Mouse (Mus musculus) limb, embryonic 10.5 days (tissue): Measurements from ENCODE around the gene Cnot8. TPM values are rescaled to one million over a fixed set of nuclear protein-coding genes. Genes with fewer than 3 reads are reported as not detected.
A peak's percentile ranks its signal among the peaks of the same experiment; 100 is the strongest.
"Not testable (repeated sequence)": the region's sequence is repeated elsewhere in the genome, so short reads cannot be mapped to it uniquely, and the experiment has no call there.

Experiments
- DNase-seq: peaks from one replicate; pipeline ENCODE4 v3.0.0-alpha.2; 2017; ENCODE audit warnings: low spot score
- H3K27ac ChIP-seq: fragments of 300-500 bp; sonication (generic); 2 replicates; pipeline ENCODE4 v1.5.1; 2016; ENCODE audit warnings: mild to moderate bottlenecking
- H3K27me3 ChIP-seq: fragments of 300-500 bp; sonication (generic); 2 replicates; pipeline ENCODE4 v1.6.1; 2016; ENCODE audit warnings: low read depth, mild to moderate bottlenecking; ENCODE audit not compliant: poor library complexity, severe bottlenecking
- H3K36me3 ChIP-seq: fragments of 300-500 bp; sonication (generic); 2 replicates; pipeline ENCODE4 v1.6.1; 2016; ENCODE audit warnings: mild to moderate bottlenecking, moderate library complexity
- H3K4me1 ChIP-seq: fragments of 300-500 bp; sonication (generic); 2 replicates; pipeline ENCODE4 v1.6.1; 2016
- H3K4me3 ChIP-seq: fragments of 300-500 bp; sonication (generic); 2 replicates; pipeline ENCODE4 v1.5.1; 2016; ENCODE audit warnings: mild to moderate bottlenecking, moderate library complexity
- H3K9me3 ChIP-seq: fragments of 300-500 bp; sonication (generic); replicated peaks from 2 replicates; pipeline ENCODE4 v1.6.1; 2016; ENCODE audit warnings: mild to moderate bottlenecking
- WGBS: fragments of 180-500 bp; shearing (Covaris S2); methylation state at CpG from one replicate; pipeline ENCODE4 v1.1.7; 2016; 5-methylcytosine and 5-hydroxymethylcytosine counted together
- polyA plus RNA-seq: library from polyadenylated mRNA; unstranded; fragments of >200 nt; fragmentation: Nextera tagmentation; extraction: Ambion mirVana; gene quantifications from 2 replicates; pipeline ENCODE4 v1.2.1, GENCODE M21; 2016

The Cnot8 gene
- polyA plus RNA-seq = 107 and 113 TPM in 2 replicates

DNA sequence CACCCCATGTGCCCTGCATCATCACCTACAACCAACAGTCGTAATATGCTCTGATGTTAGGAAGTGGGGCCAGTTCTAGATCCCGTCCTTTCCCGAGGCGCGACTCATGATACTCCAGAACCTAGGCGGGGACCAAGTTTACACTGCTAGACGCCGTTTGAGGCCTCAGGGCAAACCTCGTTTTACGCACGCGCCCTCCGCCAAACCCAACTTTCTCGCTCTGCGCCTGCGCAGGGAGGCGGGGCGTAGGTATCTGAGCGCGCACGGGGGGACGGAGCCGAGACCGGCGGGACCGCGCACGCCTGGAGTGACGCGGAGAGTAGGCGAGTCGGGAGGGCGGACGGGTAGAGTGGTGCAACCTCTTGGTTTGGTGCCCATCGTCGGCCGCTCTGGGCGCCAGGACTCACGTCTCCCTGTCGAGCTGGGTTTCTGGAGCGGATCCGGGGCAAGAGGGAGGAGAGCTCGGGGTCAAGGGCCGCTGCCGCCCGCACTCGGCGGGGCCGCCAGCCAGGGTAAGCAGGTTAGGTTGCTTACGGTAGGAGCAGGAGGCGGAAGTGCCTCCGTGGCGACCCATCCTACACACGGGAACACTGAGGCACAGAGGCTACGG is at the start of gene Cnot8:
Gene Cnot8 (plus strand): TSS at position 457 of the 610 bp plus-strand sequence.
- Histone ChIP-seq H3K4me1 (peaks cover 19% of the 10 kb centered on the region), H3K27ac (peak within 1 kb of the TSS; percentile 96), H3K4me3 (peak within 1 kb of the TSS; percentile 97), H3K36me3 (peaks cover 9% of the 10 kb centered on the region), H3K27me3 (peaks cover 6% of the 10 kb centered on the region), H3K9me3 (no peaks in the 10 kb centered on the region)
- peak; percentile 99 for DNase-seq
- under 1% methylated on average over 55 of the region's 55 CpGs for WGBS

DNA sequence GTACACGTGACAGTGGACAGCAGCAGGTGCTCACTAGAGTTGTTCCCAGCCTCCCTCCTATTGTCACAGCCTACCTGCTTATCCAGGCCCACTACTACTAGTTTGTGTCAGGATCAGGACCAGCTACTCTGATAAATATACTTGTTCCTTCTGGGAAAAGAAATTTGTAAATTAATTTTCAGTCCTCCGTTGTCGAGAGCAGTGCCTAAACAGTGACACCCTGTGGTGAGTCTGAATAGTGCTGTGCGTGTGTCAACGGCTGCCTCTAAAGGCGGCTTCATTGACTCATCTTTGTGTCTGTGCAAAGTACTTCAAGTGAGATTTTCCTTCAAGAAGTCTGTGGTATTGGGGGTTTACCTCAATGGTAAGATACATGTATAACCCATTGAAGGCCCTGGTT is 46.5 kb upstream of the Cnot8 start:
- peak; percentile 37 for DNase-seq
- peaks cover 91% of the 10 kb centered on the region for H3K36me3 ChIP-seq
- H3K4me3 ChIP-seq = no peak overlapping the region
- H3K27ac ChIP-seq = no peak overlapping the region
- WGBS = 83% methylated on average over 6 of the region's 6 CpGs
- H3K4me1 ChIP-seq = no peaks in the 10 kb centered on the region
- no peaks in the 10 kb centered on the region for H3K9me3 ChIP-seq
- no peaks in the 10 kb centered on the region for H3K27me3 ChIP-seq

DNA sequence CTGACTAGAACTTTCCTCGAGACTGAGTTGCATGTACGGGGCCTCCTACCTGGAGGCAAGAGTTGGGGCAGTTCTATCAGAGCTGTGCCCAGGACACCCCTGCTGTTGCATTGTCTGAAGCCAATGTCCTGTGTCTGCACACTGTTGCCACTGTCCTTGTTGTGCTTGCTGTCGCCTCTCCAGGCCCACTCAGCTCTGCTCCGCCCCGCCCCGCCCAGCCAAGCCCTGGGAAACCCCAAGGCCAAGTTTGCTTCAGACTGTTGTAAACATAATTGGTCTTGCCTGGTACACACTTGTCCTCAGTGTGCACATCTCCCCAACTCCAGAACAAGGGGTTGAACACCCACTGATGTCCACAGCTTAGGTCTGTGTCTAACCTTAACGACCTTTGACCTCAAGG is 44.2 kb upstream of the Cnot8 start:
- DNase-seq = not testable (repeated sequence)
- WGBS = 95% methylated on average over 7 of the region's 7 CpGs
- H3K36me3 ChIP-seq = peaks cover 72% of the 10 kb centered on the region

DNA sequence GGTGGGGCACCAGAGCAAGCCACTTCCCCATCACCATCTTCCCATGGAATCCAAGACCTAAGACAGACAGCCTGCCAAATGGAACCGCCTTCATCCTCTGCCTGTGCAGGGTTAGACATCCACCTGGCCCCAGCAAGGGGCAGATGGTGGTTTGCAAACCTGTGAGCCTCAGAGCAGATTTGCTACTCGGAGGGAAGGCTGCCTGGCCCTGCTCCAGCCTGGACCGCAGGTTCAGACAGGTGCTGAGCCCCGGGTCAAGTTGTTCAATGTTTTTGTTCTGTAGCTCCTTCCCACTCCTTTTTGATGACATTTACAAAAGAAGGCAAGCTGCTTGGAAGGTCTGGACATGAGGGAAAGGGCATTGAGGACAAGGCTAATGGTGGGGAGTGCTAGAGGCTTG is 42.7 kb upstream of the Cnot8 start:
- not testable (repeated sequence) for H3K27me3 ChIP-seq, H3K4me1 ChIP-seq, H3K4me3 ChIP-seq, DNase-seq, H3K27ac ChIP-seq, H3K9me3 ChIP-seq
- WGBS = 95% methylated on average over 4 of the region's 4 CpGs
- H3K36me3 ChIP-seq = peaks cover 58% of the 10 kb centered on the region

More for the DNA sequence above, 44.2 kb upstream of the Cnot8 start:
- H3K4me3 ChIP-seq, H3K27ac ChIP-seq, H3K4me1 ChIP-seq, H3K27me3 ChIP-seq, H3K9me3 ChIP-seq: not testable (repeated sequence)

DNA sequence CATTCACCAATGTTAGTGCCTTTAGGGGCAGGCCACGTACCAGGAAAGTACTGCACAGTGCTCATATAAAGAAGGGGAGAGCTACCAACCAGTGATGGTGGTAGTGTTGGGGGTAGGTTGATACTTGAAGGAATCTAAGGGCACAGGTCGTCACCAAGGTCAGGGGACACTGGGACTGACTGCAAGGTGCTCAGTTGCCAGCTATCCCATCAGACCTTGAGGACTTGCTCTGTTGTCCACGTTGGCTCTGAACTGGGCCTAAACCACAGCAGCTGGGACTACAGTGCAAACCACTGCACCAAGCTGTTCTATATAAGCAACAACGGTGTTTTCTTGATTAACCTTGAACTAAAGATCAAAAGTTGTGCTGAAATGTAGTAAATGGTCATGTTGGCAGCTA is 41.4 kb upstream of the Cnot8 start:
- H3K9me3 ChIP-seq = no peaks in the 10 kb centered on the region
- 0 out of 2 replicates have a peak, but pooled peaks cover 3% of the 10 kb centered on the region for H3K4me1 ChIP-seq
- H3K36me3 ChIP-seq = peaks cover 45% of the 10 kb centered on the region
- WGBS = 88% methylated on average over 4 of the region's 4 CpGs
- H3K4me3 ChIP-seq = no peak overlapping the region
- no peak overlapping the region for H3K27ac ChIP-seq
- no peak for DNase-seq
- H3K27me3 ChIP-seq = no peaks in the 10 kb centered on the region

DNA sequence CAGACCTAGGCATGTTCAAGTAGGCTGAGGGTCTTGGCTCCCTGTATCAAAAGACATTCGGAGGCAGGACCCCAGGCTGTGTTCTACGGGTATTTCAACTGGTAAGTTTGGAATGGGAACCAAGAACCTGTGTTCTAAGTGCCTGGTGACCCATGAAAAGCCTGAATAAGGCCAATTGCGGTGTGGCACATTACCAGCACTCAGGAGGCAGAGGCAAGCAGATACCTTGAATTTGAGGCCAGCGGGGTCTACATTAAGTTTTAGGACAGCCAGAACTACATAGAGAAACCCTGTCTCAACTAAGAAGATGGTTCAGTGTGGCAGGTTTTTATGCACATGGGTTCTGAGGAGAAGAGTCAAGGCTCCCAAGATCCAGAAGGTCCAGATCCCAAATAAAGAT is 38.9 kb upstream of the Cnot8 start:
- no peak for DNase-seq

DNA sequence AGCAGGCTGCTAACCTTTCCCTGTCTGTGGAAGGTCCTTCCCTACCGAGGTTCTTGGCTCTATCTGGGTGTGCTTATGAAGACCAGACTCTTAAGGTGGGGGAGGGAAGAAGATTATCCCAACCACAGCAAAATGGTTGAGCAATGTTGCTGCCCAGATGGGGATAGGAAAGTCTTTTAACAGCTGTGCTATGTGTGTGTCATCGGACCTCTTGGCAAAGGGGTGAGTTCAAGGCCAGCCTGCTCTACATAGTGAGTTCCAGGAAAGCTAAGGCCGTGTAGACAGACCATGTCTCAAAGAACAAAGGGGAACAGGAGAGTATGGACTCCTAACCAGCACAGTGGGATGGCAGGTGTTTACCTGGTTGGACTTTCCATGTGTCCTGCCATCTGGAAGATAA is 31.0 kb upstream of the Cnot8 start:
- no peak overlapping the region for H3K4me3 ChIP-seq
- WGBS = 81% methylated on average over 3 of the region's 3 CpGs
- DNase-seq = no peak
- H3K36me3 ChIP-seq = no peaks in the 10 kb centered on the region
- no peak overlapping the region for H3K27ac ChIP-seq
- H3K27me3 ChIP-seq = no peaks in the 10 kb centered on the region
- H3K9me3 ChIP-seq = no peaks in the 10 kb centered on the region
- H3K4me1 ChIP-seq = no peaks in the 10 kb centered on the region

More for the DNA sequence above, 38.9 kb upstream of the Cnot8 start:
- H3K4me1 ChIP-seq = 0 out of 2 replicates have a peak, but pooled peaks cover 3% of the 10 kb centered on the region
- no peak overlapping the region for H3K27ac ChIP-seq
- WGBS = 89% methylated on average over 4 of the region's 4 CpGs
- H3K36me3 ChIP-seq = peaks cover 24% of the 10 kb centered on the region
- H3K9me3 ChIP-seq = no peaks in the 10 kb centered on the region
- H3K4me3 ChIP-seq = no peak overlapping the region
- H3K27me3 ChIP-seq = no peaks in the 10 kb centered on the region

DNA sequence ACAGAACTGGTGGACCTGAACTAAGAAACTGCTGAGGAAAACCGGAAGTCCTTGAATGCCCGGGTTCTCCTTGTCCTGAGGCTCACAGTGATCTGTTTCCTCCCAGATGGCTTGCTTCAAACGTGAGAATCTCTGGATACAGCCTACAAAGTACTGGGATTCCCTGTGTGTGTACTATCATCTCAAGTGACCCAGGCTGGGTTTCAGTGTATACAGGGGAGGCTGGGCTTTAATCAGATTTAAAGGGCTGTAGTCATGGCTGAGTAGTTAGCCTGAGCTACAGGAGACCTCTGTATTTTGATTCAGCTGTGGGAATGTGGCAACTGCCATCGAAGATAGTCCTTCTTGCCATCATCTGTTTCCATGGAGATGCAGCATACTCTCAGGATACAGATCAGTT is 26.7 kb upstream of the Cnot8 start:
- Histone ChIP-seq H3K36me3 (no peaks in the 10 kb centered on the region), H3K9me3 (no peaks in the 10 kb centered on the region), H3K4me3 (no peak overlapping the region), H3K4me1 (no peaks in the 10 kb centered on the region), H3K27ac (no peak overlapping the region), H3K27me3 (no peaks in the 10 kb centered on the region)
- 80% methylated on average over 4 of the region's 4 CpGs for WGBS
- no peak for DNase-seq

DNA sequence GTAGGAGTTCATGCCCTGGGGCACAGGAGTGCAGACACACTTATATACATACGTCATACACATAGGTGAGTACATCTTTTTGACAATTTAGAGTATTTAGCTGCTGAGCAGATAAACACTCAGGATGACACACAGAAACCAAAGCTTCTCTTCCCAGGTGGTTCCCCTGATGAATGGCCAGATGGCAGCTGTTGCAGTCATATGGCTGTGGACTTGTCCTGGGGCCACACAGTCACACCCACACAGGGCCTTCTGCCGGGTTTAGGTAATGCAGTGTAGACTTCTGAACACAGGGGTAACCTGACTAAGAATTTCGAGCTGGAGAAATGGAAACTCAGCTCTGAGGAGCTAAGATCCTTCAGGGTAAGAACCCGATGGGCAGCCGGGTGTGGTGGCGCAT is 22.2 kb upstream of the Cnot8 start:
- no peaks in the 10 kb centered on the region for H3K9me3 ChIP-seq
- DNase-seq = no peak

DNA sequence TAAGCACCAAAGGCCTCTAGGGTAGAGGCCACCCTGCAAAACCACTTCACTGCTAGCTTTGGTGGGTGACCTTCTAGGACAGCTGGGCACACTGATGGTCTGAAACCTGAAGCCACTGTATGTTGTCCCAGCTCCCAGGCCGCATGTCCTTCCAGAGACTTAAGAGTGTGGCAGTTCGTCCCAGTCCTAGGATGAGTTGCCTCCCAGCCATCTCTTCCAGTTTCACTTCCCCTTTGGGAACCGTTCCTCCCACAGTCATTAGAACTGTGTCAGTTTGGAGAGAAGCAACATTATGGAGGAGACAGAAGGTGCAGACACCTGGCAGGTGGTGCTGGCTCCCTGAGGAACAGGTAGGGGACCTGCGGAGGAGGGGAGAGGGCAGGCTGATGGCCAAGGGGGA is 11.4 kb upstream of the Cnot8 start:
- H3K27ac ChIP-seq = peak overlapping the region; percentile 42
- DNase-seq = no peak
- H3K36me3 ChIP-seq = no peaks in the 10 kb centered on the region
- H3K4me1 ChIP-seq = peaks cover 16% of the 10 kb centered on the region
- H3K4me3 ChIP-seq = 0 out of 2 replicates have a peak overlapping the region, but pooled peaks have one; percentile 19
- H3K27me3 ChIP-seq = peaks cover 29% of the 10 kb centered on the region
- WGBS = 55% methylated on average over 4 of the region's 4 CpGs
- no peaks in the 10 kb centered on the region for H3K9me3 ChIP-seq

More for the DNA sequence above, 22.2 kb upstream of the Cnot8 start:
- WGBS = 91% methylated on average over 6 of the region's 6 CpGs
- no peaks in the 10 kb centered on the region for H3K4me1 ChIP-seq
- no peak overlapping the region for H3K4me3 ChIP-seq
- H3K36me3 ChIP-seq = no peaks in the 10 kb centered on the region
- H3K27me3 ChIP-seq = no peaks in the 10 kb centered on the region
- no peak overlapping the region for H3K27ac ChIP-seq

DNA sequence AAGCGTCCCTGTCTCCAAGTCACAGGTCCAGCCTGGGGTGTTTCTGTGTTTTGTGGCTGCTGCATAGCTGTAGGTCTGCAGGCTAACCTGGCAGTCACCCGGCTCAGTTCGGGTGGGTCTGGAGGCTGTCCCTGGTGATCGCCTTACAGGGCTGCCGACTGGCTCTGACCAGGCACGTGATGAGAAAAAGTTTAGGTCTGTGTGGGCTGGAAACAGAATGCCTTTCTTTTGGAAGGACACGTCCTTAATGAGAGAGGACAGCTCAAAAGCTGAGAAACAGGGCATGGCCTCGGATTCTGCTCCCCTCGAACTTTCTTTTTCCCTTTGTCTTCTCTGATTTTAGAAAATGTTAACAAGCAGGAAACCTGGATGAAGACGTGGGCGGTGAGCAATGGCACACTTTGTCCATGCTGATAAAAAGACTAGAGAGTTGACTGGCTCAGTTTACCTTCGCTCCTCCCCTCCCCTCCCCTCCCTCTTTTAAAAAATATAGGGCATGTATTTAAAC is 10.9 kb upstream of the Cnot8 start, which contains the start of gene Gm12248:
Gene Gm12248 (minus strand): TSS at position 114 of the 508 bp plus-strand sequence.
- peak within 1 kb of the TSS; percentile 42 for H3K27ac ChIP-seq
- peaks cover 34% of the 10 kb centered on the region for H3K27me3 ChIP-seq
- peak; percentile 51 for DNase-seq
- H3K4me1 ChIP-seq = peaks cover 20% of the 10 kb centered on the region
- WGBS = 22% methylated on average over 12 of the region's 12 CpGs
- H3K9me3 ChIP-seq = no peaks in the 10 kb centered on the region
- 0 out of 2 replicates have a peak within 1 kb of the TSS, but pooled peaks have one; percentile 19 for H3K4me3 ChIP-seq
- no peaks in the 10 kb centered on the region for H3K36me3 ChIP-seq

DNA sequence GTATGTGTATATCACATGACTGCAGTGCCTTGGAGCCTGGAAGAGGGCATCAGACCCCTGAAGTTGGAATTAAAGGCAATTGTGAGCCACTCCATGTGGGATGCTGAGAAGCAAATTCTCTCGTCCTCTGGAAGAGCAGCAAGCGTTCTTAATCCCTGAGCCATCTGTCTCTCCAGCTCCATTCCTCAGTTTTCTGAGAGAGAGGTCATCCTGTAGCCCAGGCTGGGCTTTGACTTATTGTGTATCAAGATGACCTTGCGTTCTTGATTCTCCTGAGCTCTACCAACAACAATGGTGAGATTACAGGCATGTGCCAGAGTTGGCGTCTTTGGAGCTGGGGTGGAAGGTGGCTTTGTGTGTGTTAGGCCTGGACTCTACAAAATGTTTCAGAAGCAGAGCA is 9.2 kb upstream of the Cnot8 start:
- Histone ChIP-seq H3K9me3 (no peaks in the 10 kb centered on the region), H3K4me3 (no peak overlapping the region), H3K4me1 (peaks cover 20% of the 10 kb centered on the region), H3K27me3 (peaks cover 47% of the 10 kb centered on the region), H3K27ac (no peak overlapping the region), H3K36me3 (no peaks in the 10 kb centered on the region)
- WGBS = 85% methylated on average over 4 of the region's 4 CpGs
- no peak for DNase-seq

DNA sequence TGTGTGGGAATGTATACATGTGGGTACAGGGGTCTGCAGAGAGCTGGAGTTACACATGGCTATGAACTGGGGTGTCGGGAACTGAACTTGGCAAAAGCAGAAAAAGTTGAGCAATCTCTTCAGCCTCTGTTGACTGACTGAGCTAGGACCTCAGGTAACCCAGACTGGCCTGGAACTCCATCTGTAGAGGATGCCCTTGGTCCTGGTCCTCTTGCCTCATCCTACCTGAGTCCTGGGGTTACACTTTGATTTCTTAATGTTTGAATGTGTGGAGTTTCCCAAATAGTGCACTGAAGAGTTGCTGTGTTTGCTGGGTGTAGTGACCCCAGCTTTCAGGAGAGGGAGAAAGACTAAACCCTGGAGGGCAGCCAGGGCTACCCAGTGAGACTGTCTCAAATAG is 8.4 kb upstream of the Cnot8 start:
- no peaks in the 10 kb centered on the region for H3K36me3 ChIP-seq
- H3K9me3 ChIP-seq = no peaks in the 10 kb centered on the region
- 88% methylated on average over 1 of the region's 1 CpGs for WGBS
- DNase-seq = no peak
- H3K27me3 ChIP-seq = peaks cover 47% of the 10 kb centered on the region
- H3K4me3 ChIP-seq = no peak overlapping the region
- H3K4me1 ChIP-seq = peaks cover 20% of the 10 kb centered on the region
- no peak overlapping the region for H3K27ac ChIP-seq
